Mouse (Mus musculus) midbrain, embryonic 12.5 days (tissue): Measurements from ENCODE around the gene 4931406C07Rik. TPM values are rescaled to one million over a fixed set of nuclear protein-coding genes. Genes with fewer than 3 reads are reported as not detected.

Source experiments
- ATAC-seq: fragments of 200-750 bp; cut with Nextera tagmentation; 2 replicates; pipeline ENCODE4 v1.8.0; 2017; ENCODE audit warnings: low read depth, moderate TSS enrichment, moderate library complexity; ENCODE audit not compliant: low FRiP score
- H3K27ac ChIP-seq: fragments of 300-500 bp; sonication (generic); replicated peaks from 2 replicates; pipeline ENCODE4 v1.5.1; 2016; ENCODE audit warnings: mild to moderate bottlenecking
- H3K27me3 ChIP-seq: fragments of 300-500 bp; sonication (generic); 2 replicates; pipeline ENCODE4 v1.6.1; 2016; ENCODE audit warnings: mild to moderate bottlenecking
- H3K36me3 ChIP-seq: fragments of 300-500 bp; sonication (generic); 2 replicates; pipeline ENCODE4 v1.6.1; 2016
- H3K4me1 ChIP-seq: fragments of 300-500 bp; sonication (generic); 2 replicates; pipeline ENCODE4 v1.6.1; 2016
- H3K4me2 ChIP-seq: fragments of 300-500 bp; sonication (generic); replicated peaks from 2 replicates; pipeline ENCODE4 v1.6.1; 2016; ENCODE audit warnings: mild to moderate bottlenecking, moderate library complexity
- H3K4me3 ChIP-seq: fragments of 300-500 bp; sonication (generic); 2 replicates; pipeline ENCODE4 v1.5.1; 2016; ENCODE audit warnings: mild to moderate bottlenecking
- H3K9ac ChIP-seq: fragments of 300-500 bp; sonication (generic); replicated peaks from 2 replicates; pipeline ENCODE4 v1.6.1; 2016; ENCODE audit warnings: mild to moderate bottlenecking, moderate library complexity
- H3K9me3 ChIP-seq: fragments of 300-500 bp; sonication (generic); 2 replicates; pipeline ENCODE4 v1.6.1; 2016; ENCODE audit warnings: mild to moderate bottlenecking
- WGBS: fragments of 180-500 bp; shearing (Covaris S2); methylation state at CpG from one replicate; pipeline ENCODE4 v1.1.7; 2016; 5-methylcytosine and 5-hydroxymethylcytosine counted together
- microRNA-seq: library from miRNA; unstranded; fragments of <30 nt; microRNA quantifications from one replicate; pipeline ENCODE4, GENCODE M21; 2017
- polyA plus RNA-seq: library from polyadenylated mRNA; unstranded; fragments of >200 nt; fragmentation: Nextera tagmentation; extraction: Ambion mirVana; gene quantifications from 2 replicates; pipeline ENCODE4 v1.2.1, GENCODE M21; 2016

Gene 4931406C07Rik
- polyA plus RNA-seq, 1 experiment from 2014 or later = 9.0 TPM

GRCm38 (mm10) chr9:15233604-15234003 lies 72.6 kb downstream of the 4931406C07Rik start:
- Histone ChIP-seq H3K4me1 (peaks cover under 1% of the 10 kb centered on the region; the same call in 1 of the 2 replicates), H3K4me2 (no peak overlapping the region), H3K4me3 (no peak overlapping the region), H3K9me3 (0 out of 2 replicates have a peak, but pooled peaks cover 3% of the 10 kb centered on the region), H3K27me3 (peaks cover 9% of the 10 kb centered on the region), H3K27ac (no peak overlapping the region), H3K9ac (no peak overlapping the region), H3K36me3 (no peaks in the 10 kb centered on the region)
- 90% methylated on average over 1 of the region's 1 CpGs for WGBS
- no peak for ATAC-seq

Small RNAs within 50 kb of the gene (microRNA-seq; reads per million reads assigned to microRNA genes)
- gene Gm49349 (not detected), gene mmu-mir-7650 (0.70 reads per million)

Other genes starting within 250 kb of the 4931406C07Rik start
- gene Hephl1, start 194.3 kb downstream of the 4931406C07Rik start, polyA plus RNA-seq = not detected in 2 replicates
- gene Vstm5, start 67.4 kb downstream of the 4931406C07Rik start, polyA plus RNA-seq = 3.1 and 3.5 TPM in 2 replicates
- gene Med17, start 26.5 kb downstream of the 4931406C07Rik start, polyA plus RNA-seq = 49.2 and 50.7 TPM in 2 replicates
- gene Taf1d, start 234 bp downstream of the 4931406C07Rik start, polyA plus RNA-seq = 61.8 and 63.0 TPM in 2 replicates
- gene Cep295, start 51.3 kb upstream of the 4931406C07Rik start, polyA plus RNA-seq = 26.6 and 27.5 TPM in 2 replicates
- 0.79 and 1.6 TPM in 2 replicates for gene Smco4, start 187.0 kb upstream of the 4931406C07Rik start, polyA plus RNA-seq